Mouse (Mus musculus) cerebellum, adult 9-10 months (tissue): ENCODE measurements around the gene Gfod1.

Experiments used
- DNase-seq: peaks from one replicate; pipeline ENCODE4 v3.0.0; 2022

Gfod1 gene

DNA sequence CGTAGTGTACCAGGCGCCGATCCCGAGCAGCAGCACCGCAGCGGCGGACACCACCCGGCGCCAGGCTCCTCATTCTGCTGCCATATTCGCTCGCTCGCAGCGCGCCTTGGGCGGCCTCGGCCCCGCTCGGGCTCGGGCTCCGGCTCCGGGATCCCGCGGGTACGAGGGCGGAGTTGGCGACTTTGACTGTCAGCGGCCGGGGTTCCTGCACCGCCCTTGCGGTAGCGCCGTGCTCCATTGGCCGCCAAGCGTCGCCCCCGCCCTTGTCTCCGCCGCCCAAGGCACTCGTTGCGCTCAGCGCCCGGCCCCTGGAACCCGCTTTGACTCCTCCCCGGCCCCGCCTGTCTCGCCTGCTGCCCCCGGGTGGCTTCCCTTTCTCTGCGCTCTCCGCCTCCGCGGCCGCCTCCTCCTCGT lies at the start of gene Gfod1:
TSS of gene Gfod1 (minus strand) at position 155 of the 414 bp plus-strand sequence.
- DNase-seq = peak; percentile 97

- DNase-seq = no peak
These were observed 49.4 kb upstream of the Gfod1 start for GRCm38 (mm10) chr13:43353356-43353755.

GRCm38 (mm10) chr13:43350489-43351169 lies 46.7 kb upstream of the Gfod1 start:
- no peak for DNase-seq

DNA sequence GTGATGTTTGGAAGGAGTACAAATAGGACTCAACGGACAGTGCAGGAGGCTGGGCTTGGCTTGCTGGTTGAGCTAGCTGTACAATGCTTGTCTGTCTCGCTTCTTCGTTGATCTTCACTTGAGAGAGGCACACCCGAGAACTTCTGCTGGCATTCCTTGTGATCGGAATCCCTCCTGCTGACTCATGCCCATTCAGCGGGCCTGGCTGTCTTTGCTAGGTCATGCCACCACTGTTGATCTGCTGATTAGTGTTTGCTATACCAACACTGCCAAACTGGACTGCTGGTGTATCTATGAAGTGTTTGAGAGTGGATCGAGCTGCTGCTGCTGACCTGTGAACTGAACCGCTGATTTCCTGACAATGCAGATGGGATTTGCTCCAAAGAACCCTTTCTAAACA lies 45.4 kb upstream of the Gfod1 start:
- DNase-seq = no peak

GRCm38 (mm10) chr13:43346825-43347224 lies 42.9 kb upstream of the Gfod1 start:
- no peak for DNase-seq

- DNase-seq = no peak
These were observed 34.7 kb upstream of the Gfod1 start for GRCm38 (mm10) chr13:43338632-43339031.

GRCm38 (mm10) chr13:43338001-43338400 lies 34.0 kb upstream of the Gfod1 start:
- DNase-seq = no peak

DNA sequence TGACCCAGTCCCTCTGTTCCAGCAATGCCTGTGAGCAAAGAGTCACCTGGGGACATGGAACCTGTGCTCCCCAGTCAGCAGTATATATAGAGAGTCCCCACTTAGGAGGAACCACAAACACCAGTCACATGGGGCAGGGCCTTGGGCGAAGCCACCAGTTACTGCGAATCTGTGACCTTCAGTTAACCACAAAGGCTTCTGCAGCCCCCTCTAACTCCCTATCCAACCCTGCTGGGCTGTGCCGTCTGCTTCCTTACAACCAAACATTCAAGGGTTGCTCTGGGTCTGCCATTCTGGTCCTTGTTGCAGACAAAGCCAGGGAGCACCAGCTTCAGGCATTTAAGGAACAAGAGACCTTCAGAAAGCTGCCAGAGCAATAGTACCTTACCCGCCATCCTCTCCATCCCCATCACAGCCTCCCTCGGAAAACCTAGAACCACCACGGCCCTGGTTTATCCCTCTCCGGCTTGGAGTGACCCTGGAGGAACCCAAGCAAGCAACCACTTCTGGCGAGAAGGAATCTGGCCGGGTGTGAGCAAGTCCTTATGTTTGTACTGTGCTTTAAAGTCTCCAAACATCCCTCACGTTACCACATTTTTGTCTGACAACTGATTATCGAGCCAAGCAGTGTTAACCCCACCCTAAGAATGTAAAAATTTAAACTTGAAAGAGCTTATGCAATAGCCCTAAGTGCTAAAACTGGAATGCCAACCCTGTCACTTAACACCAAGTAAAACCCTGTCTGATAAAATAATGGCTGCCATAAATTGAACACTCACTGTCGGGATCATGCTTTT lies 32.7 kb upstream of the Gfod1 start:
- DNase-seq = no peak

- no peak for DNase-seq
These were observed 28.6 kb upstream of the Gfod1 start for GRCm38 (mm10) chr13:43332591-43332990.

DNA sequence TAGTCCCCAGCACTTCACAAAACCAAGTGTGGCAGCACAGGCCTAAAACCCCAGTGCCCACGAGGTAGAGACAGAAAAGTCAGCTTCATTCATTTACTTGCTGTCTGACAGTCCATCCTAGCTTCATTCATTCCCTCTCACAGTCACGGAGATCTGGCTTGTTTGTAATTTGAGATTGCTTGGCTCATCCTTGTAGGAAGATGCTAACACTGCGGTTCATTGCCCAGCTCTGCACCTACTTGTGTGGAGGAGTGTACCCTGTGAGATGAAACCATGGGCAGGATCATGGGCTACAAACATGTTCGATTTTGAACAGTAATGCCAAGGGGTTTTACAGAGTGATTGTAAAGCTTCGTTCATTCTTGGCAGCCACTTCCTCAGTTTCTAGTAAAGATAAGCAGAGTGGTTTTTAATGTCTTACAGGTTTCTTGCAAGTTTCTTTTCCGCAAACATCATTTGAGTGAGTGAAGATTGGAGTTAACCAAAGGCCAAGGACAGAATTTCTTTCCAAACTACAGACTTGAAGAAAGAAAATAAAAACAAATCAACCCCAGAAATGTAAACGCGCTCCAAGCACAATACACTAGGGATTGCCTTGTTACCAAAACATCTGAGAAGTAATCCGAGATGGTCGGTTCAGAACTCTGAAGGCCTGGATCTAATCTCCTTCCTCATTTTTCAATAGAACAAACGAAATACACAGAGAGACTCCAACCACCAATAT lies 27.9 kb upstream of the Gfod1 start:
- DNase-seq = no peak

DNA sequence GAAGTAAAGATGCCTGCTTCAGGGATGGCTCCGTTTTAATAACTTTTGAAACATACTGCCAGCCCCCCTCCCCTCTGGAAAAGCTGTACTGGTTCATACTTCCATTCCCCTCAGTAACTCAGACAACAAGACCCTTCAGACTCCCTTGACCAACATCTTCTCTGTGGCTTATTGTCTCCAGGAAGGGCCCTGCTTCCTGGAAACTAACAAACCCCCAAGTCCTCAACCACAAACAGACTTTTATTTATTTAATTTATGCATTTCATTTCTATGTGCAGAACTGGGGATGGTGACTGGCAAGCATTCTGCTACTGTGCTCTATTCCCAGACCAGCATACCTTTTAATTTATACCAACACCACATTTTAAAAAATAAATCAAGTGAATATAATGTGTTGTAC lies 21.5 kb upstream of the Gfod1 start:
- DNase-seq = no peak

- no peak for DNase-seq
These were observed 17.5 kb upstream of the Gfod1 start for GRCm38 (mm10) chr13:43321492-43321891.

GRCm38 (mm10) chr13:43319396-43319795 lies 15.4 kb upstream of the Gfod1 start:
- DNase-seq = no peak

GRCm38 (mm10) chr13:43317411-43317810 lies 13.4 kb upstream of the Gfod1 start:
- DNase-seq = no peak

DNA sequence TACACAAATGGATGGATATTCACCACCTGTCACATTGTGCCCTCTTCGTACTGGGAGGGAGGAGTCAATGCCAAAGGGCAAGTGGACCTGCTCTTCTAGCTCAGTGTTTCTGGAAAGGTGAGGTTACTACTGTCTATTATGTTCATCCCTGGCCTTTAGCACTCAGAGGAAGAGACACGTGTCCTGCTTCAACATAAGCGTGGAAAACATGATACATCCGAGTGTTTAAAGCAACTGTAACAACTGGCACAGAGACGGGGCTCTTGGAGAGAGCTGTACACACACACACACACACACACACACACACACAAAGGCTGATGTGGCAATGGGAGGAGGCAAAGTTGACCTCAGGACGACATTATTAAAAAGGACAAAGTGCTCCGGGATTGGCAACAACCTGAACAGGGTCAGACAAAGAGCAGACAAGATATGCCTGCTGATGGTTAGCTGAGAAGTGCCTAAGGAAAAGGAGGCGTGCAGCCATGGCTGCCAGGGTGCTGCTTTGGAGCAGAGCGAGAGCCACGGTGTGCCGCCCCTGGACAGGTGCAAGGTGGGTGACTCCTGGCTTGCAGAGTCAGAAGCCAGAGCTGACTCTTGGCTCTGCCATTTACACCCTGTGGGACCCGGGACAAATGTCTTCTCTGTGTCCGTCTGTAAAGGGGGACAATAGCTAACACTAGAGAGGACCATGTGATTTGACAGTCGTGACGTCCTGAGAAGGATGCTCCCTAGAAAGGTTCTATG lies 1.4 kb upstream of the Gfod1 start:
- DNase-seq = peak; percentile 45

DNA sequence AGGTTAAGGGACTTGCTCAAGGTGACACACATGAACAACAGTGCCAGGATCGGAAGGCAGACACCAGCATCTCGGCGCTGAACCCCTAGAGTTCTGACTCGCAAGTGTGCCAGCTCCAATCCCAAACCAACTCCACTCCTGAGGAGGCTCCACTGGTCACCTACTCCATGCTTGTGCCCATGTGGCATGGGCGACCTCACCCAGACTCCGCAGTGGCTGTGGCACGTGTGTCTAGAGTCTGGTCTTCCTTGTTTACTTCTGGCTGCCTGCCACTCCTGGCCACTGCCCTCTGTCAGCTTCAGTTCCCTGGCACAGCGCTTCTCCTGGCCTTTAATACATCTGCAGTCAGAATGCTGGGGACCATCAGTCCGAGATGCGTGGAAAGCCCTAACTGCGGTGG lies 728 bp upstream of the Gfod1 start:
- peak; percentile 82 for DNase-seq

GRCm38 (mm10) chr13:43303161-43303965 lies 609 bp downstream of the Gfod1 start:
- no peak for DNase-seq

GRCm38 (mm10) chr13:43302651-43303160 lies 1.3 kb downstream of the Gfod1 start:
- DNase-seq = peak; percentile 62

DNA sequence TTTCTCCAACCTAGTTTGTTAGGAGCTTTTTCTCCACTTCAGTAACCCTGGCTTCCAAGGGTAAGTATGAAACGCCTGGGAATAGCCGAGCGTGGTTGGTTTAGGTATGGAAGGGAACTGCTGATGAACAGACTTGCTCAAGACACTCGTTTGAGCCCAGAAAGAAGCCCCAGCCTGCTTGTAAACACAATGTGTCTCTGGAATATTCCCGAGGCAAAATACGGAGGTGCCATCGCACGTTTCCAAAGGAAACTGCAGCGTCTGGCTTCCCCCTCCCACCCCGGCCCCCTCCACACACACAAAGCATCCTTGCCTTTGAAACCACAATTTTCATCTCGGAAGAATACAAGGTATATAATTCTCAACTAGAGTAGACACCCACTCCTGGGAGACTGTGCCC lies 1.7 kb downstream of the Gfod1 start:
- DNase-seq = no peak

DNA sequence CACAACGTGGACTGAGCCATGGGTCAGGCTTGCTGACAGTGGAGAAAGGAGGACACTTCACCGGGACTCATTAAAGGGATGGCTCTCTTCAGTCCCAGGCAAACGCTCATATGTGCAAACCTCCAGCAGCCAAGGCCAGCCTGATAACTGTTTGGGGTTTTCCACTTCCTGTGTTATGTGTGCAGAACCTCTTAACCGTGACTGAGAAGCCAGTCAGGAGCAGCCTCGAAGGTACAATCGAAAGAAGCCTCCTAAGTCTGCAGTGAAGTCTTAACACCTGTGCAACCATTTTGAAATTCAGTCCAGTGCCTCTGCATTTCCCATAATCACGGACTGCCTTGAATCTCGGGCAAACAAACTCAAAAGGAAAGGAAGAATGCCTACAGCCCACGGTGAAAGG lies 3.1 kb downstream of the Gfod1 start:
- DNase-seq = no peak

DNA sequence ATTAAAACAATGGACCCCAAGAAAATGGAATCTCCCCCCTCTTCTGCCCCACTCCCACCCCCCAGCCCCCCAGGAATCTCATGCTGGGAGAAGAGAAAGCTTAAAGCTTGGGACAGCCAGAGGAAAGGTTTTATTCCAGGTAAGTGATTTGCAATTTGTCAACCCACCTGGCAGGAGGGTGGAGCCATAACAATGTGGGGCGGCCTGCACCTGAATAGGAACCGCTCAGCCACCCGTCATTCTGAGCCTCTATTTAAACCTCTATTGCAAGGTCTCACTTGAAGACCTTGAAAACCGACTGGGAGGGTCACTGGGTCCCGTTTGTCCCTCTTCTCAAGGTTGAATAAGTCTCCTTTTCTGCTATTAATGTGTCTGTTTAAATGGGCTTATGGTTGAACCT lies 3.6 kb downstream of the Gfod1 start:
- peak; percentile 43 for DNase-seq

GRCm38 (mm10) chr13:43299171-43299570 lies 4.8 kb downstream of the Gfod1 start:
- DNase-seq = peak; percentile 20
